ENCODE assay signal across 39 mouse cellular contexts in genomic region chr7:99993159-99993558, GRCm38 (mm10). TPM values are rescaled to one million over a fixed set of nuclear protein-coding genes. Genes with fewer than 3 reads are reported as not detected.
"Had no signal": no experiment of that assay in that cellular context is flagged by ENCODE, and none has a peak within 500 bp of the region (broad histone marks: within the 10 kb centered on the region; RNA-seq: fewer than 3 reads in every experiment).

No protein-coding gene starts in this region.

- H3K27me3 ChIP-seq: limb, embryonic 12.5 days; limb, embryonic 13.5 days; limb, embryonic 15.5 days; liver, embryonic 12.5 days; liver, embryonic 13.5 days; liver, embryonic 15.5 days; lung, embryonic 15.5 days; midbrain, embryonic 12.5 days; midbrain, embryonic 13.5 days; midbrain, embryonic 15.5 days; neural tube, embryonic 12.5 days had no signal

- ATAC-seq: liver, embryonic 12.5 days; liver, postnatal 0 days; lung, postnatal 0 days; midbrain, embryonic 13.5 days; midbrain, embryonic 15.5 days; midbrain, embryonic 16.5 days had no signal

- H3K27ac ChIP-seq: left cerebral cortex, adult 2 months; limb, embryonic 10.5 days; limb, embryonic 12.5 days; limb, embryonic 13.5 days; limb, embryonic 15.5 days; liver, embryonic 12.5 days; liver, embryonic 13.5 days; liver, embryonic 14.5 days; liver, embryonic 15.5 days; lung, embryonic 15.5 days; macrophage; midbrain, embryonic 10.5 days; midbrain, embryonic 12.5 days; midbrain, embryonic 13.5 days; midbrain, embryonic 15.5 days; neural tube, embryonic 12.5 days had no signal

- DNase-seq: left cerebral cortex, postnatal 4 days; liver; liver, embryonic 13.5 days; liver, postnatal 0 days; lung, adult 18-20 months; lung, adult 2 months; lung, embryonic 14.5 days; lung, postnatal 10 days; lung, postnatal 14 days; lung, postnatal 36 days; lung, postnatal 4 days; midbrain, embryonic 14.5 days had no signal

- H3K4me1 ChIP-seq: limb, embryonic 12.5 days; limb, embryonic 13.5 days; limb, embryonic 15.5 days; liver, embryonic 13.5 days; liver, embryonic 15.5 days; lung, embryonic 15.5 days; midbrain, embryonic 10.5 days; midbrain, embryonic 12.5 days; midbrain, embryonic 13.5 days; midbrain, embryonic 15.5 days; neural tube, embryonic 12.5 days had no signal

- H3K4me3 ChIP-seq: left cerebral cortex, adult 2 months; limb, embryonic 10.5 days; limb, embryonic 12.5 days; limb, embryonic 13.5 days; limb, embryonic 15.5 days; liver, embryonic 12.5 days; liver, embryonic 13.5 days; liver, embryonic 15.5 days; lung, embryonic 15.5 days; midbrain, embryonic 10.5 days; midbrain, embryonic 12.5 days; midbrain, embryonic 13.5 days; midbrain, embryonic 15.5 days; myocyte; neural tube, embryonic 12.5 days had no signal

- H3K9me3 ChIP-seq: limb, embryonic 10.5 days; limb, embryonic 12.5 days; limb, embryonic 13.5 days; limb, embryonic 15.5 days; liver, embryonic 12.5 days; liver, embryonic 13.5 days; liver, embryonic 15.5 days; lung, embryonic 15.5 days; megakaryocyte, embryonic 14.5 days; midbrain, embryonic 10.5 days; midbrain, embryonic 12.5 days; midbrain, embryonic 13.5 days; midbrain, embryonic 15.5 days; neural tube, embryonic 12.5 days had no signal

- H3K36me3 ChIP-seq: limb, embryonic 10.5 days; limb, embryonic 12.5 days; limb, embryonic 13.5 days; limb, embryonic 15.5 days; liver, embryonic 12.5 days; liver, embryonic 13.5 days; liver, embryonic 15.5 days; lung, embryonic 15.5 days; midbrain, embryonic 10.5 days; midbrain, embryonic 12.5 days; midbrain, embryonic 13.5 days; midbrain, embryonic 15.5 days; neural tube, embryonic 12.5 days had no signal

- H3K9ac ChIP-seq: limb, embryonic 12.5 days; limb, embryonic 13.5 days; limb, embryonic 15.5 days; liver, embryonic 12.5 days; liver, embryonic 13.5 days; liver, embryonic 14.5 days; liver, embryonic 15.5 days; liver, postnatal 0 days; lung, embryonic 14.5 days; lung, embryonic 15.5 days; midbrain, embryonic 12.5 days; midbrain, embryonic 13.5 days; midbrain, embryonic 15.5 days; neural tube, embryonic 12.5 days had no signal

- H3K4me2 ChIP-seq: limb, embryonic 12.5 days; limb, embryonic 13.5 days; limb, embryonic 15.5 days; liver, embryonic 11.5 days; liver, embryonic 12.5 days; liver, embryonic 13.5 days; liver, embryonic 15.5 days; lung, embryonic 14.5 days; lung, embryonic 15.5 days; midbrain, embryonic 12.5 days; midbrain, embryonic 13.5 days; midbrain, embryonic 15.5 days; neural tube, embryonic 12.5 days had no signal

RNA-seq across cellular contexts. Expression of gene Chrdl2, which starts 12.8 kb away (rescaled TPM):
- total RNA-seq: left cerebral cortex, postnatal 4 days; liver, adult 2 months; megakaryocyte progenitor cell, adult 5-6 weeks; megakaryocyte, adult 5-6 weeks; megakaryocyte-erythroid progenitor cell, adult 5-6 weeks; monocyte, adult 5-6 weeks had no signal
- polyA plus RNA-seq: liver, embryonic 13.5 days; liver, embryonic 15.5 days; liver, embryonic 16.5 days; liver, postnatal 0 days; lung, embryonic 15.5 days; lung, embryonic 16.5 days; macrophage; midbrain, embryonic 12.5 days; midbrain, embryonic 13.5 days; midbrain, embryonic 14.5 days; midbrain, embryonic 15.5 days; myocyte had no signal
